Mouse (Mus musculus): ENCODE measurements around the gene Gm8281. TPM values are rescaled to one million over a fixed set of nuclear protein-coding genes. Genes with fewer than 3 reads are reported as not detected.
"Not testable (repeated sequence)": the region's sequence is repeated elsewhere in the genome, so short reads cannot be mapped to it uniquely, and the experiment has no call there.

Gm8281 gene
- total RNA-seq (2022) = not detected

- DNase-seq (ENCODE audit: low spot score) = peak; percentile 13
Observed at GRCm38 (mm10) chr14:5070611-5071490, at the start of gene Gm8281. Gm8281 (plus strand) TSS chr14:5071040.

- DNase-seq (ENCODE audit: low spot score) = not testable (repeated sequence)
Observed at GRCm38 (mm10) chr14:5050329-5050728, 20.5 kb upstream of the Gm8281 start, which contains the start of gene 4930555G01Rik. 4930555G01Rik (plus strand) TSS chr14:5050629.

GRCm38 (mm10) chr14:5131219-5131618 is 60.4 kb downstream of the Gm8281 start, which contains the start of gene Gm8279:
Gm8279 (plus strand) TSS chr14:5131519.
- DNase-seq (ENCODE audit: low spot score) = not testable (repeated sequence)

Other genes with a start within 250 kb of the Gm8281 start
- not detected for gene Gm3269, start 232.9 kb upstream of the Gm8281 start, total RNA-seq (2022)
- gene Gm3264, start 215.5 kb upstream of the Gm8281 start, total RNA-seq (2022) = 1 to 10 TPM in 1 of 4 experiments, under 1 TPM in 1, not detected in 2; 0.75 to 1.1 TPM
- not detected for gene Gm3278, start 178.6 kb upstream of the Gm8281 start, total RNA-seq (2022)
- not detected for gene Gm8297, start 87.1 kb upstream of the Gm8281 start, total RNA-seq (2022)
- not detected for gene Gm3298, start 55.1 kb upstream of the Gm8281 start, total RNA-seq (2022)
- gene 4930555G01Rik, start 20.4 kb upstream of the Gm8281 start, total RNA-seq (2022) = under 1 TPM in 2 of 4 experiments, not detected in 2; 0.12 to 0.19 TPM
- gene Gm8279, start 60.5 kb downstream of the Gm8281 start, total RNA-seq (2022) = not detected
- not detected for gene Gm3317, start 93.5 kb downstream of the Gm8281 start, total RNA-seq (2022)
- not detected for gene Gm8271, start 114.8 kb downstream of the Gm8281 start, total RNA-seq (2022)
- gene Gm3526, start 189.5 kb downstream of the Gm8281 start, total RNA-seq (2022) = not detected

All from heart, adult 8-10 months (tissue).